Mouse (Mus musculus) liver, embryonic 14.5 days (tissue): ENCODE results near the gene Rapgef4.
A peak's percentile ranks its signal among the peaks of the same experiment; 100 is the strongest.

Source experiments
- CTCF ChIP-seq: IDR thresholded peaks from 2 replicates; pipeline ENCODE4 v1.5.1; 2016; ENCODE audit warnings: antibody characterized with exemption, low read depth, control low read depth
- EP300 ChIP-seq: IDR thresholded peaks from 2 replicates; pipeline ENCODE4 v1.6.1; 2016; ENCODE audit warnings: antibody characterized with exemption, low read depth

DNA sequence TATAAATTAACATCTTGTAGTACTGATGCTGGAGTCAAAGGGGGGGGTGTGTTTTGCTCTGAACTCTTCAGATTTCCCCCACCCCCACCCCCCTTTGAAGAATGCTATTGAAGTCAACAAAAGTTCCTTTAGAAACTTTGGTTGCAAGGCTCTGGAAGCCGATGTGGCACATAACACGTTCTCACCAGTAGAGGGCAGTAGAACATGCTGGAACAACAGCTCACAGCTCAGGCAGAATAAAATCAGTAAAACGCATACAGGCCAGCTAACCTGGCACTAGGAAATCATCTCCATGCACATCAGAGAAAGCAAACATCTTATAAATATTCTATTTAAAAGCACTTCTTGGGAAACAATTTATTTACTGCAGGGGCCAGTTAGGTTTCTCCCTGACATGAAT, 253.9 kb downstream of the Rapgef4 start:
- TF ChIP-seq CTCF (peak; percentile 85), EP300 (no peak)
